Mouse (Mus musculus) heart, embryonic 10.5 days (tissue): Measurements from ENCODE around the gene Ugt1a5. TPM values are rescaled to one million over a fixed set of nuclear protein-coding genes. Genes with fewer than 3 reads are reported as not detected.

Source experiments
- DNase-seq: peaks from one replicate; pipeline ENCODE4 v3.0.0-alpha.2; 2017; ENCODE audit warnings: low spot score
- H3K27ac ChIP-seq: fragments of 300-500 bp; sonication (generic); 2 replicates; pipeline ENCODE4 v1.5.1; 2016; ENCODE audit warnings: mild to moderate bottlenecking
- H3K27me3 ChIP-seq: fragments of 300-500 bp; sonication (generic); 2 replicates; pipeline ENCODE4 v1.6.1; 2016; ENCODE audit warnings: mild to moderate bottlenecking; ENCODE audit not compliant: poor library complexity, insufficient read depth, severe bottlenecking
- H3K36me3 ChIP-seq: fragments of 300-500 bp; sonication (generic); 2 replicates; pipeline ENCODE4 v1.6.1; 2016; ENCODE audit warnings: mild to moderate bottlenecking, moderate library complexity
- H3K4me1 ChIP-seq: fragments of 300-500 bp; sonication (generic); 2 replicates; pipeline ENCODE4 v1.6.1; 2016; ENCODE audit warnings: mild to moderate bottlenecking
- H3K4me3 ChIP-seq: fragments of 300-500 bp; sonication (generic); 2 replicates; pipeline ENCODE4 v1.5.1; 2016; ENCODE audit warnings: mild to moderate bottlenecking, moderate library complexity
- H3K9me3 ChIP-seq: fragments of 300-500 bp; sonication (generic); 2 replicates; pipeline ENCODE4 v1.6.1; 2016; ENCODE audit warnings: mild to moderate bottlenecking, moderate library complexity
- WGBS: fragments of 180-500 bp; shearing (Covaris S2); methylation state at CpG from one replicate; pipeline ENCODE4 v1.1.7; 2016; 5-methylcytosine and 5-hydroxymethylcytosine counted together
- polyA plus RNA-seq: library from polyadenylated mRNA; unstranded; fragments of >200 nt; fragmentation: Nextera tagmentation; extraction: Ambion mirVana; gene quantifications from 2 replicates; pipeline ENCODE4 v1.2.1, GENCODE M21; 2016

Ugt1a5 gene
- polyA plus RNA-seq, 1 experiment from 2014 or later: not detected

DNA sequence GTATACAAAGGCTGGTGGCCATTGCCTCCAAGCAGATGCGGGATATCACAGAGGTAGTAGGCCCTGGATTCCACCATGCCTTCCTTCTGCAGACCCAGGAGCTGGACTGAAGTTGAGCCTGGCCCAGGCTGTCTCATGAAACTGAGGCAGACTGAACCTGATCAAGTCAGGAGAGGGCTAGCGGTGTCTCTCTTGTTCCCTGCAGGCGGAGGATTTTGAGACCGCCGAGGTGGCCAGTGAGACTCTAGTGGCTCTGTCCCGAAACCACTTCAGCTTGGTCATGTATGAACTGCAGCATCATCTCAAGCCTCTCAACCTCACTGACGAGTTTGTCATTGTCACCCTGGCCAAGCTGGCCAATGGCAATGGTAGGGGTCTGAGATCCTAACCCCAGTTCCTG is 64.6 kb downstream of the Ugt1a5 start:
- no peaks in the 10 kb centered on the region for H3K4me1 ChIP-seq
- 70% methylated on average over 7 of the region's 7 CpGs for WGBS
- peaks cover 99% of the 10 kb centered on the region for H3K9me3 ChIP-seq
- H3K4me3 ChIP-seq: no peak overlapping the region
- no peaks in the 10 kb centered on the region for H3K36me3 ChIP-seq
- H3K27me3 ChIP-seq: no peaks in the 10 kb centered on the region
- no peak for DNase-seq
- no peak overlapping the region for H3K27ac ChIP-seq

DNA sequence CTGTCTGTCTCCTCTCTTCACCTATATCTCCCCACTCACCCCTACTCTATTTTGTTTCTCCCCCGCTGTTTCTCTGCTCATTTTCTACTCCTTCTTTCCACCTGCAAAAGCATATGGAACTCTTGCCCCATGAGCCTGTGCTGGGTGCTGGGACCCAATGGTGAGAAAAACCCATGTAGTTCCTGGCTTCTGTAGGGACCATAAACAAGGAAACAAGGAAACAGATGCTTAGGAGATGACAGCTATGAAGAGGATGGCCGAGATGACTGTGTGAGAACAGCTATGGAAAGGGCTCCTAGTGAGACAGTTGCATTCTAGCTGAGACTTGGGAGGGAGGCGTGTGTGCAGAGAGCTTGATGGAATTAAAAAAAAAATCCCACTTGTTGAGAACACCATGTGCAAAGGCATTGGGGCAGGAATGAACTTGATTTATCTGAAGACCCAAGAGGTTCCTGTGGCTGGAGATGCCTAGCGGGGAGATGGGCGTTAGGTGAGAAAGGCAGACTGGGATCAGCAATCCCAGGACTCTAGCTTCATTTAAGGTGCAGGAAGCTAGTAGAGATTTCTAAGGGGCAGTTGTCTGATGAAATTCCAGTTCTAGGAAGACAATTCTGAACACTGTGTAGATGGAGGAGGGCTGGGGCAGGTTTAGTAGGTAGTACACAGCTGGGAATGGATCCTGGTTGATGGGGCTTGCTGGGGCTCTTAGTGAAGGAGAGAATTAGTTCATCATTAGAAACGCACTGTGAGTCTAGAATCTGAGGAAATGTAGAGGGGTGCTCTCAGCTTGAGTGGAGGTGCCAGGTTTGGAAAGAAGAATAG is 65.4 kb downstream of the Ugt1a5 start:
- no peaks in the 10 kb centered on the region for H3K36me3 ChIP-seq
- no peak for DNase-seq
- WGBS: 73% methylated on average over 6 of the region's 6 CpGs
- peaks cover 99% of the 10 kb centered on the region for H3K9me3 ChIP-seq
- no peaks in the 10 kb centered on the region for H3K4me1 ChIP-seq
- no peaks in the 10 kb centered on the region for H3K27me3 ChIP-seq
- H3K27ac ChIP-seq: no peak overlapping the region
- no peak overlapping the region for H3K4me3 ChIP-seq

DNA sequence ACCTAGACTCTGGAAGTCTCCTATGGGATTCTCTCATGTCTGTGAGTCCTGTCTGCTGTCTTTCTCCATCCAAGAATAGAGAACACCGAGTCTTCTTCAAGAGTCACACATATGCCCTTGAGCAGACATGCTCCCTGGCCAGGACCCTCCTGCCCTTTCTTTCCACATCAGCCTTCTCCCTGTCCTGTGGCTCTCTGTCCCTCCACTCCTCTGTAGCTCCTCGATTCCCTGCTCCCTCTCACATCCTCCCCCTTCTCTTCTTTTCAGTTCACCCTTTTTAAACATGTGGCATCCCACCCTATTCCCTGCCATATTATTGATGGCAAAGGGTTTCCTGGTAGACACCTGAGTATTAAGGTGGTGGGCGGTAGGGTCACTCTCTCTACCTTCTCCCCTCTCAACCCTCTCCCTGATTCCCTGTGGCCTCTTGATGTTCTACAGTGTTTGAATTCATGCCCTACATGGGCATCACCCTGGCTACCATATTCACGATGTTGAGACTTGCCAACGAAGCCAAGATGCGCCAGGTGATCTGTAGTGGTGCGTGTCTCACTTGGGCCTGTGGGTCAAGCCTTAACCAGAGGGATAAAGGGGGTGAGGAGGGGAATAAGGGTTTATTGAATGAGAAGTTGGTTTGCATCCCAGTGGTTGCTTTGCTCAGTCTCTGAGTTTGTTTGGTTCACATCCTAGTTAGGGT is 66.1 kb downstream of the Ugt1a5 start:
- no peaks in the 10 kb centered on the region for H3K27me3 ChIP-seq
- H3K4me1 ChIP-seq: no peaks in the 10 kb centered on the region
- no peaks in the 10 kb centered on the region for H3K36me3 ChIP-seq
- peaks cover 96% of the 10 kb centered on the region for H3K9me3 ChIP-seq
- H3K4me3 ChIP-seq: no peak overlapping the region
- DNase-seq: no peak
- WGBS: 58% methylated on average over 7 of the region's 7 CpGs
- no peak overlapping the region for H3K27ac ChIP-seq

DNA sequence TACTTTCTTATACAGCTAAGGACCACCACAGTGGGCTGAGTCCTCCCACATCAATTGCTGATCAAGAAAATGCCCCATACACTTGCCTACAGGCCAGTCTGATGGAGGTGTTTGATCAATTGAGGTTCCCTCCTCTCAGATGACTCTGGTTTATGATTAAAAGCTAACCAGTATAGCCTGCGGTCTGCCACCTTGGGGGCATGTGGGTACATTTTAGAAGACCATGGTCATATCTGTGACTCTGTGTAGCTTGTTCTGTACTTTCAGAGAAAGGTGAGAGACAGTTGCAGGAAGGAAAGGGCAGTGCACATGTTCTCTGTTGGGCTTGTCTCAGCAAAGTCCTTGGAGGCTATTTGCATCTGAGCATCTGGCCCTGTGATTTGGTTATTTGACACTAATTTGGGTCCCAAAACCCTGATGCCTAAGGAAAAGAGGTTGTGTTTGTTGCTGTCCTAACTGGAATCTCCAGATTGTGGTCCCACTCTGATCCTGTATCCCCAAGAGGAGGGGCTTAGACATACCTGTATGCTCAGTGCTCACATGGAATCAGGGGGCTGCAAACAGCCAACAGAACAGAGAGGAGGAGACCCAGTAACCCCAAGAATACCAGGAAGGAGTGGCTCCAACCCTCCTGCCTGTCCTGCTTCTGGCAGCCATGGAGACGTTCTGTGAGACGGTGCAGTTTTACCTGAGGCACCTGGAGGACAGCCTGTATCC is 67.0 kb downstream of the Ugt1a5 start:
- Histone ChIP-seq H3K4me3 (no peak overlapping the region), H3K36me3 (no peaks in the 10 kb centered on the region), H3K9me3 (peaks cover 96% of the 10 kb centered on the region), H3K4me1 (no peaks in the 10 kb centered on the region), H3K27ac (no peak overlapping the region), H3K27me3 (no peaks in the 10 kb centered on the region)
- WGBS: 52% methylated on average over 3 of the region's 3 CpGs
- no peak for DNase-seq

DNA sequence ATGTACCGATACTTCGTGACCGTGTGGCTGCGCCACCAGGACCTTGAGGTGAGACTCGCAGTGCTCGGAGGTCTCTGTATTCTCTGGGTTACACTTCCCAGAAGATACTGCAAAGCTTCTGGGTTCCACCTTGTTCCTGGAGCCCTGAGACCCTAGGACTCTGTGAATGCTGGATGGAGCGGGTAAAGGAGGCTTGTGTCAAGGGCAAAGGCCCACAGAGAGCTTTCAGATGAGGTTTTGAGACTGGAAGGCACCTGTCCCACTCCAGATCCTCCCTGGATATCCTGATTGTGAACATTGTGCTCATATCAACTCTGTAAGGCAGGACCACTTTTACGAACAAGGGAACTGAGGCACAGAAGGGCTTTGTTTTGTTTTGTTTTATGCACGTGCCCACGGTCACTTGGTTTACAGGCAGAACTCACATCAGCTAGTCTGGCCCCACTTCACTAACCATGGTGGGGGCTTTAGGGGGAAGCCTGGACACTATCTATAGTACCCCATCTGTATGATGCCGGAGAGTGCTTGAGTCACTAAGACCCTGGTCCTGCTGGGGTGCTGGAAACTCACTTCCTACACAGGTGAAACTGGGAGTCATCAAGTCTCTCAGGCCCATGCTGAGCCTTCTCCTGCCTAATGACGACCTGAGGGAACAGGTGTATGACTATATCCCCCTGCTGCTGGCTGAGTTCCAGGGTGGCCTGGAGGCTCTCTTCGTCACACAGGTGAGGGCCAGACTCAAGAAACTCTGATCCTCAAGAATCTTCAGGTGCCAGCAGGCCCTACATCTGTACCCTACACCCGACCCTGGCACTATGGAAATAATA is 67.8 kb downstream of the Ugt1a5 start:
- WGBS: 62% methylated on average over 14 of the region's 14 CpGs
- no peak for DNase-seq
- no peaks in the 10 kb centered on the region for H3K27me3 ChIP-seq
- no peak overlapping the region for H3K4me3 ChIP-seq
- peaks cover 96% of the 10 kb centered on the region for H3K9me3 ChIP-seq
- H3K36me3 ChIP-seq: no peaks in the 10 kb centered on the region
- H3K27ac ChIP-seq: no peak overlapping the region
- no peaks in the 10 kb centered on the region for H3K4me1 ChIP-seq

DNA sequence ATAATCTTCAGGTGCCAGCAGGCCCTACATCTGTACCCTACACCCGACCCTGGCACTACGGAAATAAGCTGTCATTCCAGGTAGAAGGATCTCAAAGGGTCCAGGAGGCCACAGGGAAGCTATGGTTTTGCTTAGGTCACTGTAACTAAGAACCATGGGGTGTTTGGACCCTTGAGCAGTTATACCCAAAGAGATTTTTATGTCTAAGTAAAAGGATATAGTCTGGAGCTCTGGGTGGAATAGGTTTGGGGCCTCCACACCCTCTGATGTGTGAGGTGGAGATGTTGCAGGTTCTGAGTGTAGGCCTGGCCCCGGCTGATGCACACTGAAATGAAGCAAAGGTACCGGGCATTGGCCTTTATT is 68.4 kb downstream of the Ugt1a5 start:
- Histone ChIP-seq H3K4me3 (no peak overlapping the region), H3K27me3 (no peaks in the 10 kb centered on the region), H3K9me3 (peaks cover 96% of the 10 kb centered on the region), H3K36me3 (no peaks in the 10 kb centered on the region), H3K27ac (no peak overlapping the region), H3K4me1 (no peaks in the 10 kb centered on the region)
- WGBS: 61% methylated on average over 4 of the region's 4 CpGs
- DNase-seq: no peak

DNA sequence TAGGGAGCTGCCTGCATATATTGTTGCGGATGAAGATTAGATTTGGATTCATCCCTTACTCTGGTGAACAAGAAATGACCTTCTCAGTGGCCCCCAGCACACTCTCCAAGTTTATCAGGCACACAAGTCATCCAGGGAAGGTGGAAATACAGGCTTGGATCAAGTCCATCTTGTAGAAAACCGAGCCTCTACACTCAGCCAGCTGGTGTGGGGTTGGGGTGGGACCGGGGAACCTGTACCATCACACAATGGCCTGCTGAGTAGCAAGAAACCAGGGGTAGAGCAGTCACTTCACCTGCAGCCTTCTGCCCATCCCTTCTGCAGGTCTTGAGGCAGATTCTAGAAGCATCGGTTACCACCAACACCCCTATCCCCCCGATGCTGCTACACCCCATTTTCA is 68.8 kb downstream of the Ugt1a5 start:
- WGBS: 44% methylated on average over 5 of the region's 5 CpGs
- no peak overlapping the region for H3K4me3 ChIP-seq
- H3K9me3 ChIP-seq: peaks cover 96% of the 10 kb centered on the region
- no peaks in the 10 kb centered on the region for H3K36me3 ChIP-seq
- H3K27ac ChIP-seq: no peak overlapping the region
- no peaks in the 10 kb centered on the region for H3K4me1 ChIP-seq
- no peak for DNase-seq
- H3K27me3 ChIP-seq: no peaks in the 10 kb centered on the region

DNA sequence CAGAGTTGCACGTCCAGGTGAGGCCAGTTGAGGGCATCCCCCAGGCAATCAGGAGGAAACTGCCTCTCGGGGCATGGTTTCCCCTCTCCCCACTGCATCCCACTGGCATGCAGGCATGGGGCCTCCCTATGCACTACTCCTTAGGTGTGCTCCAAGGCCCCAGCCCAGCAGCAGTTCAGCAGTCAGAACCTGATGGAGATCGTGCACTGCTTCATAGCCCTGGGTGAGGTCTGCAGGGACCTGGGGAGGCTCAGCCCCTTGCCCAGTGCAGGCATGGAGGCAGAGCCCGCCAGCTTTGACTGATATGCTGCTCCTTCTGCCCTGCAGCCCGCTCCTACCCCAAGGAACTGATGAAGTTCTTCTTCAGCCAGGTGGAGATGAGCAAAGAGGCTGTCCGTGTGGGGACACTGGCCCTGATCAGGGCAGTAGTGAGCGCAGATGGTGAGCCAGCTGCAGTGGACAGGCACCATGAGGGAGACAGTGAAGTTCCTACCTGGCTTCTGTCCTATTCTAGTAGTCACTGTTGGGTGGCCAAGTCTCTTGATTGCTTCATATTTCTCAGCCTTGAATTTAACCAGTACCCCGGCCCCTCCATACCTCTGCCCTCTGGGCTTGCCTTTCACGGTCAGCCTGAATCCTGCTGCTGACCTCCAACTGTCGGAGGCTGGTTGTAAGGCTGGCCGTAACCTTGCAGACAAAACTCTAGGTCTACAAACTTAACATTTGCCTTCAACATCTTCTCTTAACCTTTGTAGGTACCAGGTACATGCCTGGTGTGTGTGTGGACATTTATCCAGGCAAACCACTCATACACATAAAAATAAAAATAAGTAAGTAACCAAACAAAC is 69.5 kb downstream of the Ugt1a5 start:
- Histone ChIP-seq H3K4me1 (no peaks in the 10 kb centered on the region), H3K36me3 (no peaks in the 10 kb centered on the region), H3K4me3 (no peak overlapping the region), H3K9me3 (peaks cover 96% of the 10 kb centered on the region), H3K27me3 (no peaks in the 10 kb centered on the region), H3K27ac (no peak overlapping the region)
- 62% methylated on average over 11 of the region's 11 CpGs for WGBS
- no peak for DNase-seq

DNA sequence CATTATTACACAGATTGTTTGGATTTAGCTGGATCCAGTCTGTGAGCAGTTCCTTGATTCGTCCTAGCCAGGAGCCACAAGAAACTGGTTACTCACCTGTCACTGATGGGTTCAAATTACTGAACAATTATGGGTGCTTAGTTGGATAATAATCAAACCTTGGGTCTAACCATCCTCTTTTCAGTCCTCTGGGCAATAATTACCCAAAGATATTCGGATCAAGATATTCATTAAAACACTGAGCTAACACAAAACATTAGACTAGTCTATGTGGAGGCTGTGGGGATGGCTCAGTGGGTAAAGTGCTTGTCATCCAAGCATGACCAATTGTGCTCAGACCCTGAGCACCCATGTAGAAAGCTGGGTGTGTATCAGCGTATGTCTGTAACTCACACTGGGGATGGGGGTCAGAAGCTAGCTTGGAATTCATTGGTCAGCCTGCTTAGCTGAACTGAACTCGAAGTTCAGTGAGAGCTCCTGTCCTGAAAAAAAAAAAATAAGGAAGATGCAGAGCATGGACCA is 70.1 kb downstream of the Ugt1a5 start:
- no peaks in the 10 kb centered on the region for H3K36me3 ChIP-seq
- no peak overlapping the region for H3K4me3 ChIP-seq
- H3K27ac ChIP-seq: no peak overlapping the region
- WGBS: 63% methylated on average over 4 of the region's 4 CpGs
- H3K4me1 ChIP-seq: no peaks in the 10 kb centered on the region
- no peaks in the 10 kb centered on the region for H3K27me3 ChIP-seq
- H3K9me3 ChIP-seq: peaks cover 97% of the 10 kb centered on the region
- no peak for DNase-seq

DNA sequence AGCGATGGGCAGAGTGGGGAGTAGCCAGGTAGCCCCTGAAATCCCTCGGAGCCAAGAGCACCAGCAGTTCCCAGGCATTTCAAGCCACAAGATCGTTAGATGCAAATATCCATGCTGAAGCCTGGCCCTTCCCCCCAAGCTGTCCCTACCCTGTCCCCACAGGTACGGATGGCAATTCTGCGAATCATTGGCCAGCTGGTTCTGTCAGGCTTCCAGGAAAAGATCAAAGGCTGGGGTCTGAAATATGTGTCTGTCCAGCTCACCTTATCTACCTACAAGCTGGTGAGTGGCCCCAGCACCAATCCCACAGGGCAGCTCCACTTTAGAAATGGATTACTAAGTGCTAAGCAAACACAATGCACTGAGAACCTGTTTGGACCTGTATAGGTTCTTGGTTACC is 71.5 kb downstream of the Ugt1a5 start:
- Histone ChIP-seq H3K27me3 (no peaks in the 10 kb centered on the region), H3K4me3 (no peak overlapping the region), H3K36me3 (no peaks in the 10 kb centered on the region), H3K9me3 (peaks cover 94% of the 10 kb centered on the region), H3K27ac (no peak overlapping the region), H3K4me1 (no peaks in the 10 kb centered on the region)
- DNase-seq: no peak
- WGBS: 68% methylated on average over 5 of the region's 5 CpGs

DNA sequence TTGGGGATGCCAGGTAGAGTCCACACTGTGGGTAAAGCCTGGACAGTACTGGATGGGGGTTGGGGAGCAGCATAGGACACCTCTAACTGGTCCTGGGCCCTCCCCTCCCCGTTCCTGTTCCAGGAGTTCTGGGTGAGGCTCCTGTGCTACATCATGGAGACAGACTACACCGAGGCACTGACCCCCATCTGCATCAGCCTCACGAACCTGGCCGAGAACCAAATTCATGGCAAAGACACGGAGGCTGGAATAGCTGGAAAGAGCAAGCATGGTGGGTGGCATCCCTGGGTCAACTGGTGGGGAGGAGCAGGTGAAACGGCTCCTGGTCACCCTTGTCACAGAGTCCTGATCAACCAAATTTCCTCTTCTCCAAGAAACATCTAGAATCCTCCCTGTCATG is 73.0 kb downstream of the Ugt1a5 start:
- Histone ChIP-seq H3K27me3 (no peaks in the 10 kb centered on the region), H3K36me3 (no peaks in the 10 kb centered on the region), H3K9me3 (peaks cover 92% of the 10 kb centered on the region), H3K4me3 (no peak overlapping the region), H3K4me1 (no peaks in the 10 kb centered on the region), H3K27ac (no peak overlapping the region)
- 70% methylated on average over 6 of the region's 6 CpGs for WGBS
- no peak for DNase-seq

DNA sequence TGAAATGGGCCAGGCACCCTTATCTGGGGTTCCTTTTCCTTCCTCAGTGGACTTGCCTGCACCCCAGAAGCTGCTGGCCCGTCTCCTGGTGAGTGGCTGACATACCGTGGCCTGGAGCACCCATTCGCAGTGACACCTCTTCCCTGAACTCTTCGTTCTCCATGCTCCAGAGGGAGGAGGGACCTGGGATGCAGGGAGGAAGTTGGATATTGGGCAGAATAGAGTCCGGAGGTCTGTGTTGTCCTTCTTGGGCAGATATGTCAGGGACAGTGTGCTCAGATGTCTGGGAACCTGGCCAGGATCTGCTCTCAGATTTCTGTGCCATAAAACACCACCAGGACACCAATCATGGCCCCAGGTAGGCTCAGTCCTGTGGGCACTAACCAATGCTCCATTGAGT is 74.3 kb downstream of the Ugt1a5 start:
- H3K4me3 ChIP-seq: no peak overlapping the region
- no peaks in the 10 kb centered on the region for H3K27me3 ChIP-seq
- H3K36me3 ChIP-seq: no peaks in the 10 kb centered on the region
- H3K9me3 ChIP-seq: peaks cover 90% of the 10 kb centered on the region
- no peak overlapping the region for H3K27ac ChIP-seq
- 68% methylated on average over 5 of the region's 5 CpGs for WGBS
- no peaks in the 10 kb centered on the region for H3K4me1 ChIP-seq
- DNase-seq: no peak
